Comparison of ENCODE assay signal across 14 mouse cellular contexts in the genomic region with DNA sequence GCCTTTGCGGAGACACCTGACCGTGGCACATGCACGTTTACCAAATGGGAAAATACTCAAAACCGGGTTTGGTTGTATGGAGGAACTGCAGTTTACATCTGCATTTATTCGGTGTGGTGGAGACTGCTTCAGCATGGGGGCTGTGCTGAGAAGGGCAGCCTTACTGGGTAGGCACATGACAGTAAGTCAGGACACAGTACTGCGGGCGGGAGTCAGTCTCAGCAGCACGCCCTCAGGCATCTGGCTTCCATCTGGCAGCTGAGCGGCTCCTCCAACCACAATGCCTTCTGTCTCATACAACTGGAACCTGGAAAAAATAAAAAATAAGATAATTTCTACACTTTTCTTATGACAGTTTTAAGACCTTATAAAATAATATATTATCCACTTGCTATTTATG. TPM values are rescaled to one million over a fixed set of nuclear protein-coding genes. Genes with fewer than 3 reads are reported as not detected.
DNase-seq lines count a peak whose midpoint lies in the region.
"Had no signal": no experiment of that assay in that cellular context is flagged by ENCODE, and none has a peak within 500 bp of the region (broad histone marks: within the 10 kb centered on the region; RNA-seq: fewer than 3 reads in every experiment).

No protein-coding gene starts in this region.

- peak; percentile 46 to 70 for DNase-seq in frontal cortex, postnatal 36 days (ENCODE audit: low spot score in 2 of 2)
- DNase-seq in frontal cortex, postnatal 10 days (ENCODE audit: low spot score in 2 of 2): no peak
- peak; percentile 52 to 55 for DNase-seq in right cerebral cortex, adult 2 months (ENCODE audit: low spot score in 2 of 2)
- DNase-seq in right cerebral cortex, postnatal 10 days (ENCODE audit: low spot score in 2 of 2): no peak
- DNase-seq in left cerebral cortex, adult 9 months (ENCODE audit: low spot score in 2 of 2): peak; percentile 40 to 53
- DNase-seq in telencephalon, adult 2 months (ENCODE audit: low read depth, low spot score): peak; percentile 43
- no peak for DNase-seq in gastrocnemius, postnatal 10 days
- no peak for DNase-seq in heart, adult 18-20 months
- DNase-seq: adrenal gland, adult 2 months; cerebellum, postnatal 36 days; heart, postnatal 14 days; kidney, adult 18-20 months; liver, embryonic 13.5 days; lung, postnatal 14 days had no signal

RNA-seq across cellular contexts. Expression of gene Ankrd50, which starts 32.4 kb away (rescaled TPM):
- total RNA-seq in gastrocnemius, postnatal 10 days (2021): 10 to 100 TPM; 33.7 to 41.2 TPM
- total RNA-seq in heart, adult 18-20 months (2021): 10 to 100 TPM; 35.0 to 35.3 TPM

Comparison
In these comparisons a context has a peak if more than half of its experiments do, and no peak if none do; other contexts are left out.
1. DNase-seq: peak in frontal cortex, postnatal 36 days (2 of 2), right cerebral cortex, adult 2 months (2 of 2), left cerebral cortex, adult 9 months (2 of 2) and telencephalon, adult 2 months (single experiment); none in frontal cortex, postnatal 10 days (0 of 2), right cerebral cortex, postnatal 10 days (0 of 2), gastrocnemius, postnatal 10 days (single experiment) and heart, adult 18-20 months (0 of 2).